8 mouse cellular contexts compared by ENCODE assay signal in the genomic region with DNA sequence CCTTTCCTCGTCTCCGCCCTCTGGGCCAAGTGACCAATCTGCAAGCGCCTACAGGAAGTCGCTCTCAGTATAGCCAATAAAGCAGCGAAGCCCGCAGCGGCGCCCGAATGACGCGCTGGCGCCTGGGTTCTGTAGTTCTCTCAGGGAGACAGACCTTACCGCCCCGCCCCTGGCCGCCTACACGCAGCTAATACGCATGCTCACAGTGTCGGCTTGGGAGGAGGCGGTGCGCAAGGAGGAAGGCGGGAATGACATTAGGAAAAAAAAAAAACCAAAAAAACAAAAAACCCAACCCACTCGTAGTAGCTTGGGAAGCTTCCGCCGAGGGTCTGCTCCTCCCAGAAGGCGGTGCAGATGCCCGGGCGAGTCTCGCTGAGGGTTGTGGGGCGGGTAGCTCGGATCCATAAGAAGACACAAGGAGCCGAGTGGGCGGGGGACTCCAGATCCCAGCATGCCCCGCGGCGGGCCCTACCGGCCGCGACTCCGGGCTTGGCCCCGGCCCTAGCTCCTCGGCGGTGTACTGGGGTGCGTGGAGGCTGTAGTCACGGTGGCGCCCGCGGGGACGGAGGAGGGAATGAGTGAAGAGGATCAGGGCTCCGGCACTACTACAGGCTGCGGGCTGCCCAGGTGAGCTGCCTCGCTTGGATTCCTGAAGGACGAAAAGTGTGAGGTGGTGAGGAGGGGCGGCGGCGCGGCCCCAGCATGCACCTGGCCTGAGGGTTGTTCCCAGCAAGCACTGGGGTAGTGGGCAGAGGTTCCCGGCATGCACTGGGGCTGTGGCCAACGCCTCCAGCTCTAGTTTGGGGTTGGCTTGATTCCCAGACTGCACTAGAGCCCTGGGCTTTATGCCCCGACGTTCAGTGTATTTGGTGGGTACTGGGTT. TPM values are rescaled to one million over a fixed set of nuclear protein-coding genes. Genes with fewer than 3 reads are reported as not detected.
DNase-seq lines count a peak whose midpoint lies in the region; ATAC-seq and TF ChIP-seq lines count a peak whose summit lies in the region.

A gene (plus strand): TSS at position 217 of the 883 bp plus-strand sequence.

- H3K4me2 ChIP-seq in hindbrain, embryonic 13.5 days: peak within 1 kb of the TSS; percentile 75

- no peaks in the 10 kb centered on the region for H3K27me3 ChIP-seq in Patski
- H3K27me3 ChIP-seq in hindbrain, embryonic 13.5 days: no peaks in the 10 kb centered on the region

- peaks cover 24% of the 10 kb centered on the region for H3K36me3 ChIP-seq in hindbrain, embryonic 13.5 days

- H3K9me3 ChIP-seq in hindbrain, embryonic 13.5 days: no peaks in the 10 kb centered on the region

- under 1% methylated on average over 60 of the region's 60 CpGs for WGBS in hindbrain, embryonic 13.5 days

- in situ Hi-C loops in Patski (cut with MboI; ENCODE audit: low pct_unique_long_range_greater_than_20kb): no loop called here

- POLR2A ChIA-PET in Patski (lab: Charles Lee): interaction anchor here (0.5 to 2.1 kb wide), 9 partner anchors 8 to 239 kb away, joined by 3 to 6 read pairs (median 5); a partner anchor contains a TSS

- H3K4me3 ChIP-seq in hindbrain, embryonic 13.5 days: peak within 1 kb of the TSS; percentile 71

- TF ChIP-seq CTCF in Patski (IDR thresholded peaks at IDR 0.05): no peak

- H3K4me1 ChIP-seq in hindbrain, embryonic 13.5 days (replicated peaks): peaks cover 48% of the 10 kb centered on the region

- DNase-seq in Patski (ENCODE audit: low read depth, low spot score): peak; percentile 99
- DNase-seq in cerebellum, postnatal 14 days: peak; percentile 99
- DNase-seq in frontal cortex, postnatal 14 days (ENCODE audit: low spot score in 2 of 2): peak; percentile 100
- peak; percentile 94 to 99 for DNase-seq in layer of hippocampus, postnatal 25 days (ENCODE audit: extremely low spot score in 1 of 2, low spot score in 1 of 2)
- DNase-seq in lung, postnatal 25 days (ENCODE audit: low spot score): peak; percentile 100
- DNase-seq in retina, embryonic 14.5 days (ENCODE audit: low spot score): peak; percentile 99
- peak; percentile 97 for DNase-seq in thymus, postnatal 4 days

- peak within 1 kb of the TSS; percentile 99 for H3K27ac ChIP-seq in hindbrain, embryonic 13.5 days

- peak; percentile 95 for ATAC-seq in Patski
- peak; percentile 92 for ATAC-seq in hindbrain, embryonic 13.5 days (ENCODE audit: low FRiP score)

- CTCF ChIA-PET in Patski (lab: Charles Lee): interaction anchor here (1.0 to 1.8 kb wide), 2 partner anchors 9 to 10 kb away, joined by 3 to 5 read pairs; no protein-coding TSS in a partner anchor

- H3K9ac ChIP-seq in hindbrain, embryonic 13.5 days: peak within 1 kb of the TSS; percentile 89

RNA-seq across cellular contexts. Expression of the gene that starts here (rescaled TPM):
- polyA plus RNA-seq in Patski (2021): 51.1 TPM
- 94.5 and 94.6 TPM in 2 replicates for polyA plus RNA-seq in hindbrain, embryonic 13.5 days (2015; fragmentation: Nextera tagmentation; extraction: Ambion mirVana)
- total RNA-seq in layer of hippocampus, postnatal 25 days (2021): 10 to 100 TPM; 32.8 to 40.4 TPM

Comparison
In these comparisons a context has a peak if more than half of its experiments do, and no peak if none do; other contexts are left out.
1. Peak in every context shown above with its lines: DNase-seq, ATAC-seq, H3K4me3 ChIP-seq and H3K27ac ChIP-seq.